Mouse (Mus musculus) MEL (cell line): ENCODE measurements around the gene Med27. TPM values are rescaled to one million over a fixed set of nuclear protein-coding genes. Genes with fewer than 3 reads are reported as not detected.

Experiments
- DNase-seq: peaks from one replicate; pipeline ENCODE4 v3.0.0; 2011; ENCODE audit warnings: low read depth, low spot score
- H3K27ac ChIP-seq: 2 replicates; pipeline ENCODE4 v1.5.1; 2012; ENCODE audit warnings: low read depth, mild to moderate bottlenecking, control low read depth, low read length, moderate library complexity; ENCODE audit not compliant: control insufficient read depth
- H3K27me3 ChIP-seq, 2 experiments: fragments of 150-350 bp in 1 of 2; sonication (generic) in 1 of 2; 2 replicates each; pipeline ENCODE4 v1.6.1; 2012; ENCODE audit warnings: low read length in 2 of 2, mild to moderate bottlenecking in 2 of 2, improper control_type of control experiment in 1 of 2, moderate library complexity in 1 of 2; ENCODE audit not compliant: insufficient read depth in 2 of 2, control insufficient read depth in 1 of 2
- H3K36me3 ChIP-seq, 2 experiments: 2 replicates each; pipeline ENCODE4 v1.6.1; 2012 to 2014; ENCODE audit warnings: low read length in 2 of 2, improper control_type of control experiment in 1 of 2, inconsistent platforms in 1 of 2, mild to moderate bottlenecking in 1 of 2; ENCODE audit not compliant: insufficient read depth in 2 of 2, control insufficient read depth in 1 of 2
- H3K4me1 ChIP-seq, 2 experiments: fragments of 150-350 bp in 1 of 2; sonication (generic) in 1 of 2; 2 replicates each; pipeline ENCODE4 v1.6.1; 2012; ENCODE audit warnings: low read length in 2 of 2, improper control_type of control experiment in 1 of 2, mild to moderate bottlenecking in 1 of 2; ENCODE audit not compliant: insufficient read depth in 2 of 2, control insufficient read depth in 1 of 2
- H3K4me3 ChIP-seq, 2 experiments: fragments of 150-350 bp in 1 of 2; sonication (generic) in 1 of 2; 2 replicates each; pipeline ENCODE4 v1.5.1; 2012; ENCODE audit warnings: low read depth in 2 of 2, low read length in 2 of 2, mild to moderate bottlenecking in 2 of 2, moderate library complexity in 2 of 2, control low read depth in 1 of 2, improper control_type of control experiment in 1 of 2; ENCODE audit not compliant: control insufficient read depth in 1 of 2, insufficient read depth in 1 of 2
- H3K79me2 ChIP-seq: 2 replicates; pipeline ENCODE4 v1.6.1; 2012; ENCODE audit warnings: mild to moderate bottlenecking, low read length, moderate library complexity; ENCODE audit not compliant: control insufficient read depth, poor library complexity, insufficient read depth
- H3K9ac ChIP-seq: 2 replicates; pipeline ENCODE4 v1.6.1; 2012; ENCODE audit warnings: low read depth, mild to moderate bottlenecking, control low read depth, low read length, moderate library complexity; ENCODE audit not compliant: control insufficient read depth, poor library complexity, severe bottlenecking
- H3K9me3 ChIP-seq: fragments of 150-350 bp; sonication (generic); replicated peaks from 2 replicates; pipeline ENCODE4 v1.6.1; 2012; ENCODE audit warnings: mild to moderate bottlenecking, low read length, improper control_type of control experiment, moderate library complexity; ENCODE audit not compliant: insufficient read depth
- BHLHE40 ChIP-seq: IDR thresholded peaks from 2 replicates; pipeline ENCODE4 v1.6.1; 2012; ENCODE audit warnings: low read depth, mild to moderate bottlenecking, inconsistent platforms, low read length, improper control_type of control experiment, borderline replicate concordance
- E2F4 ChIP-seq: IDR thresholded peaks from 2 replicates; pipeline ENCODE4 v1.6.1; 2011; ENCODE audit warnings: low read depth, low read length, improper control_type of control experiment, borderline replicate concordance
- ELF1 ChIP-seq: IDR thresholded peaks from 2 replicates; pipeline ENCODE4 v1.6.1; 2014; ENCODE audit warnings: low read depth, mild to moderate bottlenecking, inconsistent platforms, low read length, improper control_type of control experiment, moderate library complexity
- EP300 ChIP-seq, 2 experiments: IDR thresholded peaks; 2 replicates each; pipeline ENCODE4 v1.6.1; 2011; ENCODE audit warnings: improper control_type of control experiment in 2 of 2, low read length in 2 of 2, low read depth in 1 of 2, mild to moderate bottlenecking in 1 of 2
- GABPA ChIP-seq: IDR thresholded peaks from 2 replicates; pipeline ENCODE4 v1.6.1; 2012; ENCODE audit warnings: low read depth, mild to moderate bottlenecking, inconsistent platforms, low read length, improper control_type of control experiment, moderate library complexity
- GATA1 ChIP-seq: IDR thresholded peaks from 2 replicates; pipeline ENCODE4 v1.6.1; 2011; ENCODE audit warnings: low read depth, low read length, improper control_type of control experiment
- MAFK ChIP-seq: IDR thresholded peaks from 2 replicates; pipeline ENCODE4 v1.6.1; 2011; ENCODE audit warnings: low read depth, mild to moderate bottlenecking, low read length, improper control_type of control experiment, borderline replicate concordance
- MXI1 ChIP-seq: IDR thresholded peaks from 2 replicates; pipeline ENCODE4 v1.6.1; 2011; ENCODE audit warnings: mild to moderate bottlenecking, low read depth, low read length, improper control_type of control experiment
- MYB ChIP-seq: IDR thresholded peaks from 2 replicates; pipeline ENCODE4 v1.6.1; 2011; ENCODE audit warnings: mild to moderate bottlenecking, low read depth, low read length, improper control_type of control experiment
- MYC ChIP-seq: IDR thresholded peaks from 2 replicates; pipeline ENCODE4 v1.6.1; 2011; ENCODE audit warnings: low read depth, mild to moderate bottlenecking, low read length, improper control_type of control experiment, moderate library complexity
- NELFE ChIP-seq: IDR thresholded peaks from 2 replicates; pipeline ENCODE4 v1.6.1; 2011; ENCODE audit warnings: low read depth, low read length, improper control_type of control experiment
- NRF1 ChIP-seq: IDR thresholded peaks from 2 replicates; pipeline ENCODE4 v1.6.1; 2014; ENCODE audit warnings: low read depth, mild to moderate bottlenecking, inconsistent platforms, low read length, improper control_type of control experiment, moderate library complexity; ENCODE audit not compliant: poor library complexity, insufficient read depth, severe bottlenecking
- RAD21 ChIP-seq: IDR thresholded peaks from 2 replicates; pipeline ENCODE4 v1.6.1; 2011; ENCODE audit warnings: mild to moderate bottlenecking, low read depth, low read length, improper control_type of control experiment
- SIN3A ChIP-seq: IDR thresholded peaks from 2 replicates; pipeline ENCODE4 v1.6.1; 2012; ENCODE audit warnings: low read length, improper control_type of control experiment, inconsistent platforms
- SMC3 ChIP-seq: IDR thresholded peaks from 2 replicates; pipeline ENCODE4 v1.6.1; 2011; ENCODE audit warnings: low read depth, low read length, improper control_type of control experiment
- USF2 ChIP-seq, 2 experiments: IDR thresholded peaks; 2 replicates each; pipeline ENCODE4 v1.6.1; 2011 to 2012; ENCODE audit warnings: improper control_type of control experiment in 2 of 2, low read length in 2 of 2, borderline replicate concordance in 1 of 2, inconsistent platforms in 1 of 2, low read depth in 1 of 2, mild to moderate bottlenecking in 1 of 2; ENCODE audit not compliant: insufficient read depth in 1 of 2
- ZKSCAN1 ChIP-seq: IDR thresholded peaks from 2 replicates; pipeline ENCODE4 v1.6.1; 2012; ENCODE audit warnings: low read depth, mild to moderate bottlenecking, inconsistent platforms, low read length, improper control_type of control experiment, moderate library complexity
- ZNF384 ChIP-seq: IDR thresholded peaks from 2 replicates; pipeline ENCODE4 v1.6.1; 2012; ENCODE audit warnings: low read depth, mild to moderate bottlenecking, inconsistent platforms, low read length, improper control_type of control experiment
- polyA plus RNA-seq, 2 experiments: library from polyadenylated mRNA; stranded (reverse) in 1 of 2; unstranded in 1 of 2; fragments of >175 nt in 1 of 2; fragments of >200 nt in 1 of 2; gene quantifications; 2 replicates each; pipeline versions ENCODE4 v1.2.1 to v1.2.4; 2012; ENCODE audit warnings: low replicate concordance in 2 of 2, low read depth in 1 of 2; ENCODE audit not compliant: insufficient read length in 2 of 2, insufficient read depth in 1 of 2, missing spikeins in 1 of 2
- total RNA-seq: library from RNA; depleted of rRNA; stranded (reverse); fragments of 300-350 nt; gene quantifications from 2 replicates; pipeline ENCODE4 v1.2.3, GENCODE M21; 2012

Gene Med27
- total and polyA plus RNA-seq, 3 experiments = 46.3 to 46.9 TPM; not detected in 1

DNA sequence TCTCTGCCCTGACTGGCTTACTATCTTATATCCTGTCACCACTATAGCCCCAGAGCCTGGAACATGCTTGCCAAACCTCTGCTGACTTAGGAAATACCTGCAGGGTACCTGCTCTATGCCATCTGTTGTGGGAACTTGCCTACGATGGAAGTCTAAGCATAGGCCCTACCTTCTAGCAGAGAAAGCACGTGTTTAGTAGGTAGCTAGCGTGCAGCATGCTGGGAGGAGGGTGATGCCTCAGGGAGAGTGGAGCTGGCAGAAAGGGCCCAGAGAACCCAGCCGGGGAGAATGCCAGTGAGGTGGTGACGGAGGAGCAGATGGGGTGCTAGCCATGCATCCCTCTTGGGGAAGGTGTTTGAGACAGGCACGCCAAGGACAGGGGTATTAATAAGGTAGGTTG lies 89.8 kb downstream of the Med27 start:
- no peak overlapping the region for H3K9ac ChIP-seq
- no peak for TF ChIP-seq MYB
- no peak for TF ChIP-seq E2F4
- no peak for TF ChIP-seq RAD21
- TF ChIP-seq MAFK = no peak
- TF ChIP-seq ELF1 = no peak
- no peak for TF ChIP-seq EP300 (IDR thresholded peaks at IDR 0.05; ENCODE audit: low read depth in 1 of 2, low read length in 2 of 2)
- no peak for TF ChIP-seq BHLHE40
- no peak for TF ChIP-seq GABPA
- no peak for TF ChIP-seq NELFE
- no peak for TF ChIP-seq USF2 (IDR thresholded peaks at IDR 0.05; ENCODE audit: borderline replicate concordance in 1 of 2, insufficient read depth in 1 of 2, low read depth in 1 of 2, low read length in 2 of 2)
- TF ChIP-seq MXI1 = no peak
- TF ChIP-seq, all 39 proteins: peak for 0
- Histone ChIP-seq H3K4me3 (no peak overlapping the region), H3K4me1 (peaks cover 9 to 14% of the 10 kb centered on the region in 2 experiments), H3K36me3 (peaks cover 0 to 11% of the 10 kb centered on the region in 2 experiments; a peak in 2 of 4 replicates), H3K9me3 (no peaks in the 10 kb centered on the region), H3K79me2 (no peaks in the 10 kb centered on the region), H3K27ac (no peak overlapping the region), H3K27me3 (no peaks in the 10 kb centered on the region)
- no peak for DNase-seq

- no peaks in the 10 kb centered on the region for H3K27me3 ChIP-seq
- H3K4me1 ChIP-seq = peaks cover 7 to 11% of the 10 kb centered on the region in 2 experiments
- no peak overlapping the region for H3K9ac ChIP-seq
- peaks cover 0 to 11% of the 10 kb centered on the region in 2 experiments; a peak in 2 of 4 replicates for H3K36me3 ChIP-seq
- TF ChIP-seq ZKSCAN1 = no peak
- no peak overlapping the region for H3K27ac ChIP-seq
- H3K79me2 ChIP-seq = no peaks in the 10 kb centered on the region
- no peak for DNase-seq
- no peak overlapping the region for H3K4me3 ChIP-seq
- no peaks in the 10 kb centered on the region for H3K9me3 ChIP-seq
These were observed 90.5 kb downstream of the Med27 start for GRCm38 (mm10) chr2:29437111-29437510.

DNA sequence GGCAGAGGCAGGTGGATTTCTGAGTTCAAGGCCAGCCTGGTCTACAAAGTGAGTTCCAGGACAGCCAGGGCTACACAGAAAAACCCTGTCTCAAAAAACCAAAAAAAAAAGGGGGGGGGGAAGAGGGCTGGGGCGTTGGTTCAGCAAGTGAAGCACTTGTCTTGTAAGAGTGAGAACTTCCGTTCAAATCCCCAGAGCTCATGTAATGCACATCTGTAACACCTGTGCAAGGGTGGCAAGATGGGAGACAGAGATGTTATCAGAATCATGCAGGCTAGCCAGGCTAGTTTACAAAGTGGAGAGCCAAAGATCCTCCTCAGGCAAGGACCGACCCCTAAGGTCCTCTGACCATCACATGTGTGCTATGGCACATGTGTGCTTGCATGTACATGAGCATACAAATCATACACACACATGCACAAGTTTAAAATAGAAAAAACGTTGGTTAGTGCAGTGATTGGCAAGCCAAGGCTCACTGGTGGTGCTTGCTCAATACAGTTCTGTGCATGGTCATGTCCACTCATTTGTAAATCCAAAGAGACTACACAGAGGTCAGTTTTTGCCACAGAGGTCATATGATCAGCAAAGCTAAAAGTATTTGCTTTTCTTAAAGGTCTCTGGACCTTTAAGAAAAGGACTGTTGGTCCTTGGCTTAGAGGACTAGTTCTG lies 91.4 kb downstream of the Med27 start:
- Histone ChIP-seq H3K36me3 (peaks cover 0 to 5% of the 10 kb centered on the region in 2 experiments; a peak in 2 of 4 replicates), H3K79me2 (no peaks in the 10 kb centered on the region), H3K9me3 (no peaks in the 10 kb centered on the region), H3K4me1 (peaks cover 4 to 5% of the 10 kb centered on the region in 2 experiments), H3K9ac (no peak overlapping the region), H3K27me3 (no peaks in the 10 kb centered on the region), H3K4me3 (no peak overlapping the region), H3K27ac (no peak overlapping the region)
- no peak for DNase-seq
- TF ChIP-seq SMC3 (no peak), SIN3A (no peak), BHLHE40 (no peak), GATA1 (no peak), EP300 (IDR thresholded peaks at IDR 0.05; ENCODE audit: low read depth in 1 of 2, low read length in 2 of 2) (no peak), MYC (no peak), ZNF384 (no peak), USF2 (IDR thresholded peaks at IDR 0.05; ENCODE audit: borderline replicate concordance in 1 of 2, insufficient read depth in 1 of 2, low read depth in 1 of 2, low read length in 2 of 2) (no peak), NRF1 (no peak), E2F4 (no peak)
